Mouse (Mus musculus) adrenal gland, adult 10 weeks (tissue): ENCODE results near the gene A730061H03Rik. TPM values are rescaled to one million over a fixed set of nuclear protein-coding genes. Genes with fewer than 3 reads are reported as not detected.

Experiments
- polyA plus RNA-seq: library from polyadenylated mRNA; stranded (reverse); fragments of 350-450 nt; fragmentation: Illumina TruSeq; extraction: RNeasy Lipid Tissue Mini Kit (QIAGEN cat#74804); gene quantifications from one replicate; pipeline ENCODE4 v1.2.3, GENCODE M21; 2014; ENCODE audit warnings: low read depth, low replicate concordance

A730061H03Rik gene
- not detected for polyA plus RNA-seq

GRCm38 (mm10) chr14:55560202-55561073 is at the start of gene A730061H03Rik:
A730061H03Rik (minus strand) TSS chr14:55560406.

DNA sequence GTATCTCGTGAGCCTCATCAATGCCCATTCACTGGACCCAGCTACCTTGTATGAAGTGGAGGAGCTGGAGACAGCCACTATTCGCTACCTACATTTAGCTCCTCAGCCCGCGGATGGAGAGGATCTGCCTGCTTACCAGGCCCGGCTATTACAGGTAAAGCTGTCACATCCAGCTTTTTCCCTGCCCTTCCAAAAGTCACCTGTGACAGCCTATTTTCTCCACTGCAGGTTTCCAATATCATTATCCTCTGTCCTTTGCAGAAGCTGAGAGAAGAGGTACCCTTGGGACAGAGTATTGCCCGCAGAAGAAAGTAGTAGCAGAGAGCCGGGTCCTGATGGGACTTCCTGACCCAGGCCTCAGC is 43.0 kb upstream of the A730061H03Rik start, which contains the start of gene Irf9:
Irf9 (plus strand) TSS at position 301 of the 362 bp plus-strand sequence.

GRCm38 (mm10) chr14:55591331-55591891 is 31.2 kb upstream of the A730061H03Rik start, which contains the start of gene Rnf31:
Rnf31 (plus strand) TSS chr14:55591708.

GRCm38 (mm10) chr14:55590748-55591330 is 30.6 kb upstream of the A730061H03Rik start, which contains the start of gene Psme2:
Psme2 (minus strand) TSS chr14:55591113.

DNA sequence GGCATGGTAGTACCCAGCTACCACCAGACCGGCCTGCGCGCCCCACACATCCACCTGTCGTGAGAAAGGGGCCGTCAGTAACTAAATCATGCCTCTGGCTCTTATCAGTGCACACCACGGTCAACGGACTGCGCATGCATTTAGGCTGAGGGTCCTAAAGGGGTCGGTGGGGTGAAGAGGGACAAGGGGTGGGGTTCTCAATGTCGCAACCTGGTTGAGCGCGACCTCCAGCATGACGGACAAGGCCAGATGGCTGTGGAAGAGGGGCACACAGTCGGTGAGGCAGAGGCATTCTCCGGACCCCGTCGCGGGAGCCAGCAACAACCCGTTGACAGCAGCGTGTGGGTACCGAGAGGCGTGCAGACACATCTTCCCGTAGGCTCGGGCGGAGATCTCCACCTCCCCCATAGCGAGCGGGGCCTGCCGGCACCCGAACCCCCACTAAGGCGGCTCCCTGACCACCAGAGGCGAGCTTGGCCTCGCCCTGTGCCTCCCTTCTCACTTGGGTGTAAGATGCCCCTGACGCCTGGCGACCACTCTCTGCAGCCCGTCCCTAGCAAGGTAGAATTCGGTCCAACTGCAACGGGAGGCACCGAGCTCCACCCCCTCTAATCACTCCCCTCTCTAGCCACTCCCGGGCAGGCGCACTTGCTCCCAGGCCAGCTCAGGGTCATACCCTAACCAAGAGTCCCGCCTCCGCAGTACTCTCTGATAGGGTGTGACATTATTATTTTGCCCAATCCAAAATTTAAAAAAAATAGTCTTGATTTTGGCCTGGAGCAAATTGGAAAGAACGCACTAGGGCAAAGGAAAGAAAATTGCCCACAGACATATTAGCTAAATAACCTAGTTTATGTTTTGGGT is 24.7 kb upstream of the A730061H03Rik start, which contains the start of gene Emc9:
Emc9 (minus strand) TSS at position 601 of the 864 bp plus-strand sequence.

DNA sequence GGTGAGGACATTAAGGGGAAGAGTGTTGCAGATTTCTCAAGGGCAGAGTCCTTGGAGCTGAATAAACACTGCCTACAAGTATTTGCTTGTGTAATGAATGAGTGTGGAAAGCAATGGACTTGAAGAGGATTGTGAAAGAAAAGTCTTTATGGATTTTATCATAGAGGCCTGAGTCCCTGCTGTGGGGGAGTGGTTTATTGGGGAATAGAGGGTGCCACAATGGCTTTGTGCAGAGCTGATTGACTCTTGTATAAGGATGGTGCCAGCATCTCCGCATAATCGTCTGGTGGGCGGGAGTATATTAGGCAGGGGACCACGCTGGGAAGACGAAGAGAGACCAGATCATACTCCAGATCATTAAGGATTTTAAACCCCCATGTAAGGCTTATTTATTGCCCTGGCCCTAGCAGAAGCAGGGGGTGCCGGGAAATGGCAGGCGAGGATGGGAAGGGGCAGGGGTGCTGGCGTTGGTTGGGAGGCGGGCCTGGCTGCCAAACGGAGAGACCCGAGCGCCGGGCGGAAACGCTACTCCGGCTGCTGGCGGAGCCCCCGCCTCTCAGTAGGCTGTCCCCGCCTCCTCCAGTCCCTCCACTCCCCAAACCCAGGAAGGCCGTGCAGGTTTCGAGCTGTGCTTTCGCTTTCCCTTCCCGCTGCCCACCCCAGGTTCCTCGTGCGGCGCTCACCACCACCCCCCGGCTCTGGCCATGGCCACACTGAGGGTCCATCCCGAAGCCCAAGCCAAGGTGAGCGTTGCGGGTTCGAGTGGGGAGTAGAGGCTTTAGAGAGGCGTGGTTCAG is 17.9 kb upstream of the A730061H03Rik start, which contains the start of gene Psme1:
Psme1 (plus strand) TSS at position 253 of the 797 bp plus-strand sequence.

DNA sequence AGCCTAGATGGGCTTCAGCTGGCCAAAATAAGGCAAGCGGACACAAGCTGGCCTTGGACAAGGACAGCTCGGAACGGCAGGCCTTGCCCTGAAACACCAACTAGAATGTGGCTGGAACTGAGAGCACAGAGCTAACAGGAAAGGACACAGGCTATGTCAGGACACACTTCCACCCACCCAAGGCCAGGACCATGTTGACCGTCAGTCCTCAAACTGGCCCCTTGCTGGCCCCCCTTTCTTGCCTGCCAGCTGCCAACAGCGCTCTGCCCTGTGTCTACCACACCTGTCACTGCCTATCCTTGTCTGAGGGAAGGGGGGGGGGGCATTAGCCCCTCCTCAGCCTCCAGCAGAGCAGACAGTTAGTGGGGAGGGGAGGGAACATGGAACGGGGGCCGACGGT is 15.1 kb upstream of the A730061H03Rik start, which contains the start of gene Fitm1:
Fitm1 (plus strand) TSS at position 316 of the 400 bp plus-strand sequence.

DNA sequence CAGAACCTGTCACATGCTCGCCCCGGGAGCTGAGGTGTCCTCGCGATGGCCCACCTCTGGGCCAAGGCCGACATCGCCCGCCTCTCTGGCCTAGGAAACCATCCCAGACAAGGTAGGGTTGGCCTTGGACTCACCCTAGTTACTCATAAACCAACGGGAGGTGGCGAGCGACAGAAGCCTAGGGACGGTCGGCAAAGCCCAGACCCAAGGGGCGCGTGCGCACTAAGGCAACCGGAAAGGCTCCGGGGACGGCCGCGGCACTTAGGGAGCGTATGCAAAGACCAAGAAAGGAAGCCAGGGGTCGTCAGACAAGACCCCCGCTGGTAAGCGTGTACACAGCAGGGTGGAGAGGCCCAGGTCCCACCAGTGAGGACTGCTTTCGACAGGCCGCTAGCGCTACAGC is 406 bp downstream of the A730061H03Rik start, which contains the start of gene Dcaf11:
Dcaf11 (plus strand) TSS at position 208 of the 403 bp plus-strand sequence.

DNA sequence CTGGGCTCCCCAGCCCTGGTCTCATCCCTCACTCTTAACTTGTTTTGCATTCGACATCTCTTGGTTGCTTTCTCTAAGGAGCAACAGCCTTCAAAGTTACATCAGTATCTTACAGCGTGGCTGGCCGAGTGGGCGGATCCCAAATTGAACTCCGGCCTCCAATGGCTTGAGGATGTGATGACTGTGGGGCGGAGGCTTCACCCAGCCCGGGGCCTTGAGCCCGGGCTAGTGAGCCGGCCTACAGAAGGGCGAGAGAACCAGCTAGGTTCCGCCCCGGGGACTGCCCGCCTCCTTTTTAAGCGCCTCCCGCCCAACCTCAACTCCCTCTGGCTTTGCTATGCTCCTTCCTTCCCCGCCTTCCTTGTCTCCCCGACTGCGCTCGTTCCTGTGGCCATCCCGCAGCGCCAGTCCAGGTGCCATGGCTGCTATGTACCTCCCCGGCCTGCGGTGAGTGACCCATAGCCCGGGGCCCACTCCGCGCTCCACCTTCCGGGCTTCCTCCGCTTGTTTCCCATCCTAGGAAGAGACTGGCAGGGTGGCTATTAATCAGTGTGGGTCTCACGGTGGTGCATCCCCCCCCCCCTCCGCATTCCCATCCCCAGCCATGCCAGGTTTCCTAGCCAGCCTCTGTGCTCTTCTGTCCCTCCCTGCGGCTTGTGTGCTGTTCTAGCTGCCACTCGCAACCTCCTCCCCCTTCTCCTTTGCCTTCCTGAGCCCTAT is 20.0 kb downstream of the A730061H03Rik start, which contains the start of gene Pck2:
Pck2 (plus strand) TSS at position 200 of the 720 bp plus-strand sequence.

GRCm38 (mm10) chr14:55524785-55525184 is 35.4 kb downstream of the A730061H03Rik start, which contains the start of gene Nrl:
Nrl (minus strand) TSS chr14:55524981.

GRCm38 (mm10) chr14:55510125-55510731 is 50.0 kb downstream of the A730061H03Rik start, which contains the start of gene Cpne6:
Cpne6 (plus strand) TSS chr14:55510445.

Other genes with a start within 250 kb of the A730061H03Rik start
- 46.8 TPM for gene Dhrs4, start 81.6 kb downstream of the A730061H03Rik start, polyA plus RNA-seq
- not detected for gene Carmil3, start 69.8 kb downstream of the A730061H03Rik start, polyA plus RNA-seq
- not detected for gene Cpne6, start 50.0 kb downstream of the A730061H03Rik start, polyA plus RNA-seq
- gene Nrl, start 35.4 kb downstream of the A730061H03Rik start, polyA plus RNA-seq, result not detected
- gene Pck2, start 20.1 kb downstream of the A730061H03Rik start, polyA plus RNA-seq, result 4.3 TPM
- gene Dcaf11, start 400 bp downstream of the A730061H03Rik start, polyA plus RNA-seq, result 19.7 TPM
- gene Fitm1, start 15.2 kb upstream of the A730061H03Rik start, polyA plus RNA-seq, result not detected
- 266 TPM for gene Psme1, start 17.7 kb upstream of the A730061H03Rik start, polyA plus RNA-seq
- 10.2 TPM for gene Emc9, start 24.9 kb upstream of the A730061H03Rik start, polyA plus RNA-seq
- 161 TPM for gene Psme2, start 30.7 kb upstream of the A730061H03Rik start, polyA plus RNA-seq
- 6.4 TPM for gene Rnf31, start 31.3 kb upstream of the A730061H03Rik start, polyA plus RNA-seq
- 44.9 TPM for gene Irf9, start 43.2 kb upstream of the A730061H03Rik start, polyA plus RNA-seq
- gene Rec8, start 57.6 kb upstream of the A730061H03Rik start, polyA plus RNA-seq, result 2.4 TPM
- 13.4 TPM for gene Ipo4, start 75.6 kb upstream of the A730061H03Rik start, polyA plus RNA-seq
- 1.7 TPM for gene Gm49378, start 77.5 kb upstream of the A730061H03Rik start, polyA plus RNA-seq
- 48.9 TPM for gene Tm9sf1, start 83.4 kb upstream of the A730061H03Rik start, polyA plus RNA-seq
- gene Tssk4, start 89.8 kb upstream of the A730061H03Rik start, polyA plus RNA-seq, result not detected
- 32.2 TPM for gene Mdp1, start 100.1 kb upstream of the A730061H03Rik start, polyA plus RNA-seq
- 44.1 TPM for gene Gmpr2, start 111.5 kb upstream of the A730061H03Rik start, polyA plus RNA-seq
- 81.5 TPM for gene Nedd8, start 111.7 kb upstream of the A730061H03Rik start, polyA plus RNA-seq
- 10.6 TPM for gene Tinf2, start 121.4 kb upstream of the A730061H03Rik start, polyA plus RNA-seq
- not detected for gene Tgm1, start 153.5 kb upstream of the A730061H03Rik start, polyA plus RNA-seq
- 0.47 TPM for gene Rabggta, start 161.9 kb upstream of the A730061H03Rik start, polyA plus RNA-seq
- 15.6 TPM for gene Dhrs1, start 185.3 kb upstream of the A730061H03Rik start, polyA plus RNA-seq
- 6.7 TPM for gene Nop9, start 185.3 kb upstream of the A730061H03Rik start, polyA plus RNA-seq
- gene Cideb, start 198.1 kb upstream of the A730061H03Rik start, polyA plus RNA-seq, result not detected
- gene Ltb4r2, start 201.0 kb upstream of the A730061H03Rik start, polyA plus RNA-seq, result not detected
- 0.41 TPM for gene Ltb4r1, start 205.6 kb upstream of the A730061H03Rik start, polyA plus RNA-seq
- 1.1 TPM for gene Adcy4, start 223.7 kb upstream of the A730061H03Rik start, polyA plus RNA-seq
- gene Ripk3, start 228.5 kb upstream of the A730061H03Rik start, polyA plus RNA-seq, result not detected